Mouse (Mus musculus): Measurements from ENCODE around the gene Phf21a. TPM values are rescaled to one million over a fixed set of nuclear protein-coding genes. Genes with fewer than 3 reads are reported as not detected.

The Phf21a gene
- total RNA-seq, 2 experiments from 2014 or later: 24.8 to 30.1 TPM

GRCm38 (mm10) chr2:92205010-92205639 lies 112.2 kb downstream of the Phf21a start:
- no peak for DNase-seq
- intact Hi-C loops (cut with DNase I): no loop called here

GRCm38 (mm10) chr2:92210409-92210808 lies 117.5 kb downstream of the Phf21a start:
- DNase-seq: no peak
- intact Hi-C loops (cut with DNase I): no loop called here

GRCm38 (mm10) chr2:92221431-92221830 lies 128.5 kb downstream of the Phf21a start:
- DNase-seq: no peak
- intact Hi-C loops (cut with DNase I): no loop called here

GRCm38 (mm10) chr2:92225592-92225991 lies 132.7 kb downstream of the Phf21a start:
- intact Hi-C loops (cut with DNase I): no loop called here
- DNase-seq: no peak

DNA sequence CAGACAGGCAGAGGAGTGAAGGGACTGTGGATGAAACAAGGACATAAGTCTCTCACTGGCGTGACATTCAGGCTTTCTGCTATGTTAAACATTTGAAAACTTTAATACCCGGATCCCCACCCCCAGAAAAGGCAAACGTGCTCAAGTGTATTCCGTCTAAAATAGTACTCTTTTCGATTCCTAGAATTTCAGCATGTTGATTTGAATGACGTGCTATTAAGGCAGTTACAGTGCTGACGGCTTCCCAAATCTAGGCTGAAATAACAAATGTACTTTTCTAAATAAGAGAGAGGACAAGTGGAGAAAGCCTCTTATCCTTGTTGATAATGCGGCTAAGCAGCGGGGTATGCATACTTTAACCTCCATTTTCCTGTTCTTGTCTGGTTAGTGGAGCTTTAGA lies 137.1 kb downstream of the Phf21a start:
- DNase-seq: no peak
- intact Hi-C loops (cut with DNase I): no loop called here

DNA sequence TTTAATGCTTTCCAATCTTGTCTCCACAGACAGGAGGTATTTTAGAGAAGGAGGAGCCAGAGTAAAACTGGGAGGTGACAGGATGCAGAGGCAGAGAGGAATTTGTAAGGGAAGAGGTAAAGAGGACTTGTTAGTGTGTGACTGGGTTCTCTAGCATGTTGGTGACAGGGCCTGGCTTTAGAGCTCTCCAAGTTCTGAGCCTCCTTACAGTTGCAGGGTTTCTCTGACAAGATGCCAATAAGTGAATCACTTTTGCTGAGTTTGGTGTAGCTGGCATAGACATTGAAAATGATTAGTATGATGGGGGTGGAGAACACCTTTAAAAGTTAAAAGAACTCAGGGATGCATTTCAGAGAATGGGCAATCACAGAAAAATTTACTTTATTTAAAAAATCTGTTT lies 138.8 kb downstream of the Phf21a start:
- intact Hi-C loops (cut with DNase I): no loop called here
- DNase-seq: no peak

DNA sequence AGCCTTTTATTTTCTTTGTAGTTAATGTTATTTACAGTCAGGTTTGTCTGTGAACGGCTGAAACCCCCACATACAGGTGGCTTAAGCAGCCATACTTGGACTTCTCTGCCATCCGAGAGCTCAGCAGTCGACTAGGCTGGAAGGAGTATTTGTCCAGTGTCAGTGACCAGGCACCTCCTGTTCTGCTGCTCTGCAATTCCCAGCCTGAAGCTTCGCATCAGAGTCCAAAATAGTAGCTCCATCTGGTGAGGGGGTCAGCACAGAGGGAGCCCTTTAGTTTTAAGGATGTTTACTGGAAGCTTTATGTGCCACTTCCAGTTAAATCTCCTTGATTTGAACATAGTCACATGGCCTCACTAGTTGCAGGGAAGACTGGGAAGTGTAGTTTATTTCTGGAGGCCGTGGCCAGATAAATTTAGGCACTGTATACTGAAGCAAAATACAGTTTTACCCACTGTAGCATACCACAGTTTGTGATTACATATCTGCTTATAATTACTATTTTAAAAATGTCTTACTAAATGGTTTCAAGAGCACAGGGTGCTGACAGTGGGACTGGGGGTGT lies 141.9 kb downstream of the Phf21a start:
- intact Hi-C loops (cut with DNase I): no loop called here
- no peak for DNase-seq

DNA sequence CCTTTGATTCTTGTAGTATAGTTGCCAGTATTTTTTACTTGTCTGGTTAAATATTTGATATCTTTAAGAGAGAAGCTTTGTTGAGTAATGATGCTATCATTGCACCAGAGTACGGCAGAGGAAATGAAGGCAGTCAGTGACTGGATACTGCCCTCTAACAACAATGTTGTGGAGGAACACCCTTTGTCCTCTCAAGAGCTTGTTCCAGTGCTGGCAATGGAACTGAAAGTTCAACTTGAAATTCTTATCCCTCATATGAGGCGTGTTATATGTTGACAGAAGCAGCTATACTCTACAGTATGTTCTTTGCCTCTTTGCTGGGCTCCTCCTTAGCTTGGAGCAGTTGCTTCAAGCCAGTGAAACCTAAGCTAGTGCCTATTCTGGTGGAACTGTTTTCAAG lies 147.4 kb downstream of the Phf21a start:
- intact Hi-C loops (cut with DNase I): no loop called here
- DNase-seq: no peak

GRCm38 (mm10) chr2:92240816-92241215 lies 147.9 kb downstream of the Phf21a start:
- DNase-seq: no peak
- intact Hi-C loops (cut with DNase I): no loop called here

DNA sequence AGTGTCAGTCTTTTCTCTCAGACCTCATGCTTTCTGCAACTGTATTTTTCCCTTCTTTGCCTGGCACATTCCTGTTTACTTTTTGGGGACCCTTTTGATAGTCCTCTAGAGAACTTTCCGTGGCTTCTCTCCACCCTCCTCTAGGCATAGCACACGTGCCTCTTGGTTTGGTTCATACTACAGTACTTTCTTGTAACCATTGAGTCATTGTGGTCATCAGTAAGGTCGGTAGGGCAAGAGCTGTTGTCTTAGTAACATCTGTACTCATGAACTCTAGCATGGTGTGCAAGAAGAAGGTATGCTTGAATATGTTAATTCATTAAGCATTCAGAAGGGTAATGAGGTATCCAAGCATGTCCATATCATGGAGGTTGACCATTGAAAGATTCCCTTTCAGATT lies 148.4 kb downstream of the Phf21a start:
- DNase-seq: no peak
- intact Hi-C loops (cut with DNase I): no loop called here

- DNase-seq: no peak
- intact Hi-C loops (cut with DNase I): no loop called here
Observed at GRCm38 (mm10) chr2:92246112-92246511, 153.2 kb downstream of the Phf21a start.

GRCm38 (mm10) chr2:92247711-92248110 lies 154.8 kb downstream of the Phf21a start:
- intact Hi-C loops (cut with DNase I): no loop called here
- DNase-seq: no peak

DNA sequence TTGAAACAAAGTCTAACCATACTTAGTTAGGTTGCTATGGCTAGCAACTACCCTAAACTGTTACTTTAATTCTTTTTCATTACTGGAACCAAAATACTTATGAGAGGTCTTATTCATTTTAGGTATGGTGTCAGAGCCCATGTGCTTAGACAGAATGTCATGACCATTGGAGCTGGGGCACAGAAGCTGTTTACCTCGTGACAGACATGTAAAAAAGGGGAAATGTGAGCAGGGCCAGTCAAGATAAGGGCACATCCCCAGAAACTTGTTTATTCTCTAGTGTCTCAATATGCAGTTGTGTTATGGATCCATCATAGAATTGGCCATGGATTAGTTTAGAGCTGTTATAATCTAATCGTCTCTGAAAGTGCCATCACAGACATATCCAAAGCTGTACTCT lies 157.6 kb downstream of the Phf21a start:
- intact Hi-C loops (cut with DNase I): no loop called here
- no peak for DNase-seq

DNA sequence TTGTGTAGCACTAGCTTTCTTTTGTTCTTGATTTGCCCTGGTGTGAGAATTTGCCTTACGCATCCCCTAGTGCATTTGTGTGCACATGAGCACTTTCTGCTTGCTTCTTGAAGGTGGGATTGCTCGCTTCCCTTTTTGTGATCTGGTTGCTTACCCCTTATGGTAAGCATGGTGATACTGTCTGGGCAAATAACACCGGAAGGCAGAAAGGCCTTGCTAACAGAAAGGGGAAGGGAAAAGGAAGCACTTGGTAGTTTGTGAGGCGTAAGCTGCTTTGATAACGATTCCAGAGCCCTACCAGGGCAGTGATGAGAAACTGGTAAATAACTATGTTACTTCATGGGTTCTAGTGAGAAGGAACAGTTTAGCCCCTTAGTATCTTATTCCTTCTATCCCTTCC lies 160.9 kb downstream of the Phf21a start:
- DNase-seq: no peak
- intact Hi-C loops (cut with DNase I): no loop called here

DNA sequence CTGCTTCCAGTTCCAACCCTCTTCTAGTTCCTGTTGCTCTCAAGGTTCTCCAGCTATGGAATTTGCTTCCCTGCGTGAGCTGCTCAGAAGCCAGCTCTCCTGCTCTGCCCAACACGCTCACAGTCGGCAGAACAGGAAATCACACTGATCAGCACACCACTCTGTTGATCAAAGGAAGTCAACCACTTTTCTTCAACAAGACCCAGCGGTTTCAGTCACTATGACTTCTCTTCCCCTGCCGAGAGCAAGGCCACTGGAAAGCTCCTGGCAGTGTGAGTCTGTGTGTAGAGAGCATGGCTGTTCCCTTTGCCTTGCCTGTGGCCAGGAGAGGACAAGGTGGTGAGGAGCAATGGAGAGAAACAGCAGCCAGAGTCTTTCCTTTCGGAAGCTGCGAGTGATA lies 163.2 kb downstream of the Phf21a start:
- intact Hi-C loops (cut with DNase I): no loop called here
- DNase-seq: no peak

DNA sequence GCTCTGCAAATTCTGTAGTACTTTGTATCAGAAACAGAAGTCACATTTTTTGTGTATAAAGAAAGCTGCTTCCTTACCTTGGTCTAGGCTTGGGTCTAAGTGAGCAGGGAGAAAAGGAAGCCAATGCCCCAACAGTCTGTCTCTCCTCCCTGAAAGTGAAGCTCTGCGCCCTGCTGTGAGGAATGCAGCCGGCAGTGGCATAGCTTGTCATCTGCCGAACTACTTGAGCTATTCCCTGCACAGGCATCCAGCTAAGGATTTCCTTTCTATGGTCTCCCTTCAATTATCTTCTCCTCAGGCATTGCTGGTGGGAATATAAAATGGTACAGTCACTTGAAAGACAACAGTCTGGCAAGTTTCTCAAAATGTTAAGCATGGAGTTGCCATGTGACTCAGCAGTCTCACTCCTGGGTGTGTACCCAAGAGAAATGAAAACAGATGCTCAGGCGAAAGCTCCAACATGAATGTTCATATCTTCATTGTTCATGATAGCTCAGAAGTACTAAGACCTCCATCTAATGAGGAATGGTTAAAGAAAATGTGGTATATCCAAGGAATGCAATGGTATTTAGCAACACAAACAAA lies 164.5 kb downstream of the Phf21a start:
- intact Hi-C loops (cut with DNase I): no loop called here
- no peak for DNase-seq

- intact Hi-C loops (cut with DNase I): no loop called here
- peak in 1 of 2 experiments; percentile 11 for DNase-seq
Observed at GRCm38 (mm10) chr2:92259924-92260323, 167.0 kb downstream of the Phf21a start.

- intact Hi-C loops (cut with DNase I): no loop called here
- no peak for DNase-seq
Observed at GRCm38 (mm10) chr2:92266100-92266617, 173.2 kb downstream of the Phf21a start.

DNA sequence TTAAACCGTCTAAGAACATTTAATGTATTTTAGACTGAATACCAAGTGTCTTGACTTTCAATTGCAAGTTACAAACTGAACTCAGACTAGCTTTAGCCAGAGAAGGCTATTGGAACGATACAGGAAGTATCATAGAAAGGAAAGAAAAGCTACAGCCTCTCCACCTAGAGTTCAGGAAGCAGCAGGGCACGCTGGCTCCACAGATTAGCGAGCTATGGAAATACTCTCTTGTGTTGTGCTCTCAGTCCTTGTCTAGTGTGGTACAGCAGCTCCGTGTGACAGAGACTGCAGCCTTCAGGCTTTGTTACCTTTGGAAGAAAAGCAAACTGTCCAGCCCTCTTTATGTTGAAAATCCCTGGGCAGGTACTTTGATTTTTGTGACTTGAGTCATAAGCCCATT lies 176.3 kb downstream of the Phf21a start:
- intact Hi-C loops (cut with DNase I): no loop called here
- DNase-seq: no peak

DNA sequence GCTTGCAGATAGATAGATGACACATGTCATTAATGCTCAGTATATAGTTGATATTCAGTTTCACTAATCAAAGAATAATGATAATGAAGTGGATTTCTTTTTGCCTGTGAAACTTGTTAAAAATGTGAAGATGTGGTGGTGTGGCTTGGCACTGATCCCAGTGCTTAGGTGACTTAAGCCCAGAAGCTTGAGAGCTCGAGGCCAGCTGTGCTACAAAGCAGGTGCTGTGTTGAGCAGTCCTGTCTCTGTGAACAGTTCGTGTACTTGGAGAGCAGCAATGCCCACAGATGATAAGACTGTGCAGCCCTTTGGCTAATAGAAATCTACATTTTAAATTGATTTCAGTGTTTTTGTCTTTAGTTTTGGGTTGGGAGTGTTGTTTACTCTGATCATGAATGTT lies 179.6 kb downstream of the Phf21a start:
- intact Hi-C loops (cut with DNase I): no loop called here
- DNase-seq: no peak

- intact Hi-C loops (cut with DNase I): no loop called here
- DNase-seq: no peak
Observed at GRCm38 (mm10) chr2:92273101-92273801, 180.3 kb downstream of the Phf21a start.

DNA sequence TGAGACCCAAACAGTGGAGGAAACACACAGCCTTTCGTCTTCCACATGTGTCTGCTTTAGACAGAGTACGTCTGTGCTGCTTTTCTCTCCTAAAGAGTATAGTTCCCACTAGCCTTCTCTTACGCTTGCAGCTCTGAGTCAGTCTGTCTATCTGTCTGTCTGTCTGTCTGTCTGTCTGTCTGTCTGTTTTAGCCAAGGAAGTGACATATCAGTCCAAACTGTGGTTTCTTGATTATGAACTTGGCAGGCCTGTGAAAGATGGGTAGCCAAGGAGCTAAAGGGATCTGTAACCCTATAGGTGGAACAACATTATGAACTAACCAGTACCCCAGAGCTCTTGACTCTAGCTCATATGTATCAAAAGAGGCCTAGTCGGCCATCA lies 180.9 kb downstream of the Phf21a start:
- DNase-seq: no peak
- intact Hi-C loops (cut with DNase I): no loop called here

All from heart, postnatal 36 days (tissue).